Mouse (Mus musculus) T-helper 17 cell (primary cell): ENCODE measurements around the gene Egf.
"Not testable (repeated sequence)": the region's sequence is repeated elsewhere in the genome, so short reads cannot be mapped to it uniquely, and the experiment has no call there.

Experiments
- in situ Hi-C, 2 experiments: fragments of 300-600 bp; cut with MboI, MseI; formaldehyde crosslinking; loops; 1 replicate in 1 of 2; 2 replicates in 1 of 2; pipeline ENCODE4 v1.15.1; 2025; ENCODE audit warnings: high pct_unique_total_duplicates in 2 of 2

The Egf gene

GRCm38 (mm10) chr3:129754650-129755604 is at the start of gene Egf:
Egf (minus strand) TSS chr3:129755316.
- in situ Hi-C loops = no loop called here

GRCm38 (mm10) chr3:129803765-129804164 is 48.6 kb upstream of the Egf start, which contains the start of gene Lrit3:
Lrit3 (minus strand) TSS chr3:129804030.
- in situ Hi-C loops = no loop called here

GRCm38 (mm10) chr3:129799011-129799410 is 43.9 kb upstream of the Egf start:
- in situ Hi-C loops = no loop called here

- in situ Hi-C loops = no loop called here
Measured at GRCm38 (mm10) chr3:129798551-129798950, 43.4 kb upstream of the Egf start.

GRCm38 (mm10) chr3:129797341-129797740 is 42.2 kb upstream of the Egf start:
- in situ Hi-C loops = no loop called here

DNA sequence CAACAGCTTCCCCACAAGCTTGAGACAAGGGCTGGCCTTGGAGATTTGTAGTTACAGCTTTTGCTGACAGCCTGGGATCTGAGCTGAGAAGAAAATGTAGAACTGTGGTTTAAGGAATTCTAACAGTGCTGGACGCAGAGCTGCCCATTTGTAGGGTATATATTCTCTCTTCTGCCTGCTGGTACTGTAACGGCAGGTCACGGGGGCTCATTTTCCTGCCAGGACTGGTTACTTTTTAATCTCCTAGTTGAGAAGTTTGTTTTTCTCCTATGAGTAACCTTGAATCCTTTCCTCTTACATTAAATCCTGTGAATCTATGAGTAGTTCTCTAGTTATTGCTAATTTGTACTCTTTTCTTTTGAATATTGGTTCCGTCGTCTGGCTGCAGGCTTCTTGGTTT is 38.7 kb upstream of the Egf start:
- in situ Hi-C loops = no loop called here

DNA sequence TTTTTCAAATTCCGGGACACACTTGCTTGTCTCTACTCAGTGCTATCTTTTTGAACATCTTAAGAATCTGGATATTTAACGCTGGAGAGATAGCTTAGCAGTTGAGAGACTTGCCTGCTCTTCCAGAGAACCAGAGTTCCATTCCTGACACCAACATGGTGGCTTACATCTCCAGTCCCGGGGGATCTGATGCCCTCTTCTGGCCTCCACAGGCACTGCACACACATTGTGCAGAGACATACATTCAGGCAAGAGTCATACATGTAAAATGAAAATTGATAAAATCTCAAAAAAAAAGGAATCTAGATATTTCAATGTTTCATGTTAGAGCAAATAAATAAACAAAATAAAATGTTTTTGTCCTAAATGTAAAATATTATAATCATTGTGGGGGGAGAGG is 27.6 kb upstream of the Egf start:
- in situ Hi-C loops = loop anchor here in 1 of 2 experiments (10.0 kb wide), 1 partner anchor 1712 kb away; the partner anchor contains the start of gene Sgms2

DNA sequence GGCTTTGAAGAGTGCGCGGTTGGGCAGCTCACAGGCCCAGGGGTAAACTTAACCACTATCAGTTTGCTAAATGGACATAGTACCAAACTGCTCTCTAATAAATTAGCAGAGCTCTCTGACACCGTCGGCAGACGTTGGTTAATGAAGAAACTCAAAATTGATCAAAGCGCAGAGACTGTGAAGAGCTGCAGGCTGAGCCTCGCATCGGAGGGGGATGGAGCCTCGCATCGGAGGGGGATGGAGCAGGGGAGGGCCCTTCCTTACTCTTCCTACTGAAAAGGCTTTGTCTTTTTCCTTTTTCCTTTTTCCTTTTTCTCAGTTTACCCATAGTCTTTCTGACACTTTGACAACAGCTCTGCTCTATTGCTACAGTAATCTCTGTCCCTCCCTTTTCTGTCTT is 26.3 kb upstream of the Egf start:
- in situ Hi-C loops = loop anchor here in 1 of 2 experiments (10.0 kb wide), 1 partner anchor 1713 kb away; the partner anchor contains the start of gene Sgms2

DNA sequence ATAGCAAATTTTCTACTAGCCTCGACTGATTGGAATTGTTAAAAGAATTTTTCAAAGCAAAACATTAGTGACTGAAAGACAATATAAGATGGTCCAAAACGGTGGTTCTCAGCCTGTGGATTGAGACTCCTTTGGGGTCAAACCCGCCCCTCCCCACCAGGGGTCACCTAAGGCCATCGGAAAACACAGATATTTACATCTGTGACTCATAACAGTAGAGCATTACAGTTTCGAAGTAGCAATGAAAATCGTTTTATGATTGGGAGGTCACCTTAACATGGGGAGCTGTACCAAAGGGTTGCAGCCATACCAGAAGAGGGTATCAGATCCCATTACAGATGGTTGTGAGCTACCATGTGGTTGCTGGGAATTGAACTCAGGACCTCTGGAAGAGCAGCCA is 16.1 kb upstream of the Egf start:
- in situ Hi-C loops = no loop called here

DNA sequence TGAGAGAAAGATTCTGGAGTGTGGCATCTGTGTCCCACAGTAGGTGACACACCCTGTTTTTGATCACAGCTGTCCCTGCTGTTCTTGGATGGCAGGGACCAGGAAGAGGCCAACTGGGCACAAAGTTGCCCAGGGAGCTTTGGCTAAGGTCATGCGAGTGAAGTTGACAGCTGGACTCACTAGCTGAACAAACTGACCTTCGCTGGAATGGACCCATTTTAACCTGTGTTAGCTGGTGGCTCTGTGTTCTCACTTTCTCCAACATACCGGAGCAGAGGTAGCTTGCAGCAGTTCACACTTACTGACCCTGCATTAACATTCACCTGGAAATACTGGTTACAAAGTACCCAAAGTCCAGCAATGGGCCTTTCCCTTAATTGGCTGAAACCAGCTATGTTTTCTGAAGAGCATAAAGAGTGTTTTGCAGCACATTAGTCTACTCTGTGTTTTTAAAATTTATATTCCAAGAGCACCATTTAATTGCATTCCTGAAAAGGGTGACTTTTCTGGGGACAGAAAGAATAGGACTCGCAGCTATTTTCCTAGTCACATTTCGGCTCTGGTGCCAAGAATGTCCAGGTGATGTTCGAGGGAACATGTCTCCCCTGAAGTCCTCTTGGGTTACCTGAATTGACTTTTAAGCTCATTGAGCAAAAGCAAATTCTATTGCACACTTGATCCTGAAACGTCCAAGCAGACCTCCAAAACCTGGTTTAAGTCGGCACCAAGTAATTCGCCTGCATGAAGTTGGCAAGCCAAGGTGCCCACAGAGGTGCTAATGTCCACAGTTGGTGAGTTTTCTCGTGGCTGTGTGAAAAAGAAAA is 12.1 kb upstream of the Egf start:
- in situ Hi-C loops = no loop called here

DNA sequence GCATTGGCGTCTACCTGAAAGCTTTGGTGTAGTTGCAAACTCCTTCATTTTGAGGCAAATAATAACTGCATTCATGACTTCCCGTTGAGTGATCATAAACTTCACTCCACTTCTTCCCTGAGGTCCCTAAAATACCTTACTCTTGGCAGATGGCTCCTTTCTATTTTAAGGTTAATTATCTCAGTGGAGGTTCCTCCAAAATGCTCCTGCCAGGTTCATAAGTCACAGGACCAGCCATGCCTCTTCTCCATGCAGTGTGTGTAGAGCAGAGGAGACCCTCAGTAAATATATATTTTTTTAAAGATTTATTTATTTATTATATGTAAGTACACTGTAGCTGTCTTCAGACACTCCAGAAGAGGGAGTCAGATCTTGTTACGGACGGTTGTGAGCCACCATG is 11.0 kb upstream of the Egf start:
- in situ Hi-C loops = no loop called here

- in situ Hi-C loops = not testable (repeated sequence)
Measured at GRCm38 (mm10) chr3:129757599-129757998, 2.5 kb upstream of the Egf start.

DNA sequence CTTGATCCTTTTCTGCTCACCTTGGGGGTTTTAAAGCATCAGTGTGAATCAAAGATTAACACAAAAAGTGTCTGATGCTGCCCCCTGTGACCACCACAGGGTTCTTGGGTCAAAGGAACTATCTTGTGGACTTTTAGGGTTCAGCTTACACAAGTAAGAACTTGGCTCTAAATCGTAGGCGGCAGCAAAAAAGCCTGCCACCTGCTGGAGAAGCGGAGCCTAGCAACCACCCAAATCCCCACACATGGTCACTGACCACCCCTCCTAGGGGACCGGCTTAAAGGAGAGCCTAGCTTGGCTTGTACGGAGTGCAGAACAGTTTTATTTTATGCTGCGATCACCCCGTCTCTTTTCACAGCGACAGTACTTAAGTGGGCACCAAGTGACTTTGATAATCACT is 10.3 kb downstream of the Egf start:
- in situ Hi-C loops = no loop called here

- in situ Hi-C loops = no loop called here
Measured at GRCm38 (mm10) chr3:129742781-129743180, 12.3 kb downstream of the Egf start.

- in situ Hi-C loops = loop anchor here in 1 of 2 experiments (10.0 kb wide), 1 partner anchor 1516 kb away; no protein-coding TSS in a partner anchor
Measured at GRCm38 (mm10) chr3:129738291-129739183, 16.6 kb downstream of the Egf start.

DNA sequence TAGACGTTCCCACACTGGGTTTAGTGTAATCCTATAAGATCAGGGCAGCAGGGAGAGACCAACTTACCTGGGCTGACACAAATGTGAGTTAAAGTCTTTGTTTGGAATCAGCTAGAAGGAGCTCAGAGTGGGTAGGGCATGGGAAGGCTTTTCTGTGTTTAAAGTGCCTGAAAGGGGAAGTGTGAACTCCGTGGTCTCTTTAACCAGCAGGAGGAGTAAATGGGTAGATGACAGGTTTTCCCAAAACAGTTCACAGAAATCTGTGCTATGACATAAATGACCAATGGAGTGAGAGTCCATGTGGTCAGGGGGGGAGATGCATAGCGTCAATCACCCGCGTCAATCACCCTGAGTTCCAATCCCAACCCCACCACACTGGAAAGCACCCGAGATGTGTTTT is 23.5 kb downstream of the Egf start:
- in situ Hi-C loops = loop anchor here in 1 of 2 experiments (10.0 kb wide), 1 partner anchor 1523 kb away; no protein-coding TSS in a partner anchor

DNA sequence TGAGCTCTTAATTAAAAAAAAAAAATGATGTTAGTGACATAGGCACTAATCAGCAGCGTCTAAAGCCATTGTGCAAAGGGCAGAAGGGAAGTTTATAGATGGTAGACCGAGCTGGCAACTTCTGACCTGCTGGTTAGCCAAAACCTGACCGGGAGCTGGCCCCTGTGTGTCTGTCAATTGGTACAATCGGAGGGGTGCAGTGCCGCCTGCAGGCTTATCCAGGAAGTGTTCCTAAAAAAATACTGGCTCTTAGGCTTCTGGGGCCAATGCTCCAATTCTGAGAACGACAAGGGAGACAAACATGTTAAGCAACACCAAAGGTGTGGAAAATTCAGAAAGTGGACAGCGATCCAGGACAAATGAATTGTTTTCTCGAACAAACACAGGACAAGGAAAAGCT is 24.7 kb downstream of the Egf start:
- in situ Hi-C loops = loop anchor here in 1 of 2 experiments (10.0 kb wide), 1 partner anchor 1524 kb away; no protein-coding TSS in a partner anchor

DNA sequence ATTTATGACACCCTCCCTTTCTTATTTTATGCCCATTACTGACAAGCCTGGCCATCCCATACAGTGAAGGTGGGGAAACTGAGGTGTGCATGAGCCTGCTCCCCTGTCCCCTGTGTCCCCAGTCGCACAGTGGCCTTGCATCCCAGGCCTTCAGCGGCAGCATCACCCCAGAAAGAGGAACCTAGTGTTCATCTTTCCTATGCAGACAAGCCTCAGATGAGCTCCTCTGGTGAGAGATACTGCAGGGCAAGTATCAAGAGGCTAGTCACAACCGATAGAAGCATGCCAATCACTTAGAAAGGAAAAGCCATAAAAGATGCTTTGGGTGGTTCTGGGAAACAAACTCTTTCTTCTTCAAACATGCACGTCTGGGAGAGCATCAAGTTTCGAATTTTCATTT is 25.2 kb downstream of the Egf start:
- in situ Hi-C loops = loop anchor here in 1 of 2 experiments (10.0 kb wide), 2 partner anchors 355 to 1525 kb away; no protein-coding TSS in a partner anchor

- in situ Hi-C loops = loop anchor here in 1 of 2 experiments (10.0 kb wide), 1 partner anchor 359 kb away; no protein-coding TSS in a partner anchor
Measured at GRCm38 (mm10) chr3:129725592-129725991, 29.5 kb downstream of the Egf start.

DNA sequence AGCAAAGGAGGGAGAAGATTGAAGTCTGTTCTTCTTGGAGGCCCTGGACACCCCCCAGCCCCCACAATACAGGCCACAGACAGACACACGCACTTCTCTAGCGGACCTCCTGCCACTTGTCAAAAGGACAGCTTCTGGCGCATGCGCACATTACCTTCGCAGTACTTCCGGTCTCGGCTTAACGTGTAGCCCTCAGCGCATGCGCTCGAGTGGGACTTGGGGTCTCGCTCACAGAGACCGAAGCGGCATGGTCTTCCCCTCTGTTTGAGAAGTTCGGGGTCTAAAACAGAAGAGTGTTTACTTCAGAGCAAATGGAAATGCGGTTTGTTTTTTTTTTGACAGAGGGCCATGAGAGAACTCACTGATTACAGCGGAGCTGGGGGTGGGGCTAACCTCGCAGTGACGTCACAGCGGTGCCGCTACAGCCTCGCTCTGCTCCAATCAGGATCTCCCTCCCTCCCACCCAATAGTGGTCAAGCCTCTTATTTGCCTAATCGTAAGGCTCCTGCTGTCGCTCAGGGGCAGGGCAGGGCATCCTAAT is 30.1 kb downstream of the Egf start:
- in situ Hi-C loops = loop anchor here in 1 of 2 experiments (10.0 kb wide), 1 partner anchor 360 kb away; no protein-coding TSS in a partner anchor
